Mouse (Mus musculus) monocyte, adult 5-6 weeks (primary cell): ENCODE results near the gene Zfp612. TPM values are rescaled to one million over a fixed set of nuclear protein-coding genes. Genes with fewer than 3 reads are reported as not detected.

Source experiments
- ATAC-seq: fragments of 153-309, 156-312 bp; replicated peaks from 2 replicates; pipeline ENCODE4 v1.8.0; 2017; ENCODE audit warnings: mild to moderate bottlenecking; ENCODE audit not compliant: low TSS enrichment, insufficient number of reproducible peaks, severe bottlenecking, poor library complexity, low FRiP score
- total RNA-seq: library from RNA; stranded (forward); fragments of 200-1000, 200-491, 200-594 nt; gene quantifications from 3 replicates; pipeline ENCODE4 v1.2.3, GENCODE M21; 2017

Zfp612 gene
- total RNA-seq, 1 experiment from 2014 or later = not detected

- ATAC-seq = no peak
Measured at GRCm38 (mm10) chr8:110102653-110103052, 23.1 kb downstream of the Zfp612 start, which contains the start of gene Gm17720. Gm17720 (minus strand) TSS chr8:110102753.

DNA sequence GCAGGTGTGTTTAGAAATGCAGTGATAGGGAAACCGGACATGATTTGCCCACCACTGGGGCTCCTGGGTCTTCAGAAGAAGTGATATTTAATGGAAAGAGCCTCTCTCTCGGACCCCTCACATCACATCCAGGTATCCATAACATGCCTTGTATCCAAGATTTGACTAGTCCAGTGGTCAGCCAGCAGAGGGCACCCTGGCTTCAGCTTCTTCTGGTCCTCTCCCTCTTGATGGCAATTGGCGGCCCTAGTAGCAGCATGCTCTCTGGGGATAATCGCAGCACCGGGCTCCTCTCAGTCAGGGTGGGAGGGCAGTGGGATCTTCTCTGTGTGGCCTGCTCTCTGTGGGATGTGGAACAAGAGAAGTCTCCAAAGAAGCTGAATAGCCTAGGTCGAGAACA is 40.2 kb downstream of the Zfp612 start:
- no peak for ATAC-seq

DNA sequence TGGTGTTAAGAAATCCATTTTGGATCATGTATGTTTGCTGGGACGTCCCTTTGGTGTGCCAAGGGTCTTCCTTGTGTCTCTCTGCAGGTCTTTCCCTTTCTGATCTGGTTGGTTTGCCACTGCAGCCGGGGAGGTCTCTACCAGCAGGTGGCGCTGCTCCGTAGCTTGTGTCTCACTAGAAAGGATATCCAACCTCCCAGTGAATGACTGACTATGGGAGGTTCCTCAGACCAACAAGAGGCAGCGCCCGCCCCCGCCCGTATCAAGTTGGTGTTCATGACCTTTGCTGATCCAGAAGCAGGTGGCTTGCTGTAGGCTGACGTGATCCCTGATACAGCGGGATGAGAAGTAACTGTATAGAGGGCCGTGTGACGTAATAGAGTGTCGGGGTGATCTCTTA is 51.0 kb downstream of the Zfp612 start:
- no peak for ATAC-seq

GRCm38 (mm10) chr8:110134236-110134635 is 54.7 kb downstream of the Zfp612 start:
- no peak for ATAC-seq

DNA sequence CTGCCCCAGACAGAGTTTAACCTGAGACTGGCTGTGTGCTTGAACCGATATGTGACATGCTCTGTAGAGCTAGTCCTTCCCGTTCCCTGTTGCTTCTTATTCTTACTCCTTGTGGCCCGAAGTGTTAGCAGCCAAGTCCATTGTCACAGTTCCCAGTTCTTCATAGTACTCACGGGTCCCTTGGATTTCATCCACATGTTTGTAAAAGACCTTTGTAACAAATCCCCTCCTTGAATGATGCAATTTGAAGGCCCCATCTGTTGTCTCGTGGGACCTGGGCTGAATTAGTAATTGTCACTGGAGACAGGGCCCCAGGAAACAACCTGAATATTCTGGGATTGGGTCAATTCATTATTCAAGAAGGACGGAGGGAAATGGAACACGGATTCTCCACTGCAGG is 56.0 kb downstream of the Zfp612 start:
- no peak for ATAC-seq

DNA sequence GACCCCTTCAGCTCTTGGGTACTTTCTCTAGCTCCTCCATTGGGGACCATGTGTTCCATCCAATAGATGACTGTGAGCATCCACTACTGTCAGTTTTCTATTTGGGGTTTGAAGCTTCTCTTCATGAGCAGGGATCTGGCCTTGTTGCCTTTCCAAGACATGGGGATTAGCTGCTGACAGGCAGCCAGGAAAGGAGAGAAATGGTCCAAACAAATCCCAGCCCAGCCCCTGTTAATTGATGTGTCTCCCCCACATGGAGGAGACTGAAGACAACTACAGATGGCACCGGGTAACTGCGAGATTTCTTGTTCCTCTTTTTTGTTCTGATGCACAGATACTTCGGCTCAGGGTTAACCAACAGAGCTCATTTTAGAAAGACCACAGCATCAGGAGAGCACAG is 60.6 kb downstream of the Zfp612 start:
- ATAC-seq = no peak

DNA sequence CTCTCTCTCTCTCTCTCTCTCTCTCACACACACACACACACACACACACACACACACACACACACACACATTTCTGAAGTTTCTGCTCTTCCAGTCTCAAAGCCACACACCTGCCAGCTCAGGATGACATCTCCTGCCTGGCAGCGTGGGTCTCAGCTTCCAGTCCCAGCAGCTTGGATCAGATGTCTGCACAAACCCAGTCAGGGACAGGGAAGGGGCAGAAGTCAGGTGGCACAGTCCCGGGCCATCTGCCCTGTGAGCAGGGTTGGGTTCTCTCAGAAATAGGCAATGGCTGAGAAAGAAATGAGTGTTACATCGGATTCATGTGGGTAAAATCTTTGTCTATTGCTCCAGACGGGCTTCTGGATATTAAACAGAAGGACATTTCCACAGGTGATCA is 61.2 kb downstream of the Zfp612 start:
- no peak for ATAC-seq

Other genes with a start within 250 kb of the Zfp612 start
- gene Phlpp2, start 211.2 kb upstream of the Zfp612 start, total RNA-seq = 7.3 to 11.4 TPM (median 9.1 TPM) in 3 replicates
- not detected in 3 replicates for gene Marveld3, start 117.5 kb upstream of the Zfp612 start, total RNA-seq
- not detected in 3 replicates for gene Tat, start 89.3 kb upstream of the Zfp612 start, total RNA-seq
- gene Chst4, start 40.0 kb upstream of the Zfp612 start, total RNA-seq = not detected in 3 replicates
- gene Gm21964, start 21.5 kb downstream of the Zfp612 start, total RNA-seq = not detected in 3 replicates
- not detected in 3 replicates for gene Gm17720, start 23.0 kb downstream of the Zfp612 start, total RNA-seq
- gene Calb2, start 88.5 kb downstream of the Zfp612 start, total RNA-seq = not detected in 3 replicates
- gene Cmtr2, start 135.9 kb downstream of the Zfp612 start, total RNA-seq = 5.8 to 7.7 TPM (median 7.2 TPM) in 3 replicates
- not detected in 3 replicates for gene Hydin, start 187.2 kb downstream of the Zfp612 start, total RNA-seq